In the genomic region with DNA sequence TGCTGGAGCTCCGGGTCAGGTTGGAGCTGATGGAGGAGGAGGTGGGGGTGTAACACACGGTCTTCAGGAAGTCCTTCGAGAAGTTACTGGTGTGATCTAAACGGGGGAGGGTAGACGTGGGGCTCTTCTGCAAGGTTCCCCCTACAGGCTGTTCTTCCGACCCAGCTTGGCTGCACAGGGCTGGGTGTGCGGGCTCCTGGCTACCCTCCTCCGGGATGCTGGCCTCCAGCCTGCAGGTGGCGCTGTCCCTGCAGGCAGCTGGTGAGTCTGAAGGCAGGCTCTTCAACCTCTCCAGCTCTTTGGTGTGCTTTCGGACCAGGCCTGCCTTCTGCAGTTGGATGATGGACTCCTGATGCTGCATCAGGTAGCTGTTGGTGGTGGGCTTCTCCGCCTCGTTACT, we compare ENCODE assay signal across 9 mouse cellular contexts. TPM values are rescaled to one million over a fixed set of nuclear protein-coding genes. Genes with fewer than 3 reads are reported as not detected.
A peak's percentile ranks its signal among the peaks of the same experiment; 100 is the strongest.
DNase-seq lines count a peak whose midpoint lies in the region; TF ChIP-seq lines count a peak whose summit lies in the region.
"Had no signal": no experiment of that assay in that cellular context is flagged by ENCODE, and none has a peak within 500 bp of the region (broad histone marks: within the 10 kb centered on the region; RNA-seq: fewer than 3 reads in every experiment).

No protein-coding gene starts in this region.

- DNase-seq in cerebellum, adult 2 months: no peak
- DNase-seq in cerebellum, adult 11-12 months: no peak
- DNase-seq in left cerebral cortex, postnatal 4 days: peak; percentile 34
- no peak for DNase-seq in left cerebral cortex, adult 11 months (ENCODE audit: low spot score)
- peak; percentile 36 for DNase-seq in embryonic facial prominence, embryonic 10.5 days (ENCODE audit: low spot score)
- peak; percentile 30 for DNase-seq in retina, embryonic 14.5 days (ENCODE audit: low spot score)
- no peak for DNase-seq in right cerebral cortex, adult 2 months (ENCODE audit: low spot score in 2 of 2)
- DNase-seq in spleen, adult 18-20 months: no peak

- H3K27me3 ChIP-seq in cerebellum, adult 2 months (ENCODE audit: control insufficient read depth, insufficient read depth, low read length): no peaks in the 10 kb centered on the region
- no peaks in the 10 kb centered on the region for H3K27me3 ChIP-seq in embryonic facial prominence, embryonic 10.5 days (replicated peaks; ENCODE audit: low read depth, poor library complexity, severe bottlenecking)
- H3K27me3 ChIP-seq: heart, embryonic 15.5 days had no signal

- no peak overlapping the region for H3K27ac ChIP-seq in cerebellum, adult 2 months (ENCODE audit: insufficient read depth, low read length)
- peak overlapping the region; percentile 57; the same call in 1 of the 2 replicates for H3K27ac ChIP-seq in embryonic facial prominence, embryonic 10.5 days (replicated peaks)
- H3K27ac ChIP-seq: heart, embryonic 15.5 days had no signal

- intact Hi-C loops in left cerebral cortex, postnatal 4 days (cut with DNase I): loop anchor here (10.0 kb wide), 1 partner anchor 168 kb away; the partner anchor contains the start of genes Iscu and Sart3

- WGBS in cerebellum, adult 2 months: 85% methylated on average over 12 of the region's 12 CpGs
- 88% methylated on average over 12 of the region's 12 CpGs for WGBS in embryonic facial prominence, embryonic 10.5 days

- H3K36me3 ChIP-seq in embryonic facial prominence, embryonic 10.5 days (replicated peaks): peaks cover 93% of the 10 kb centered on the region

- peak; percentile 42; the same call in 1 of the 2 replicates for TF ChIP-seq CTCF in cerebellum, adult 2 months (IDR thresholded peaks at IDR 0.05; ENCODE audit: borderline replicate concordance, insufficient read depth, low read depth, low read length)

- no peaks in the 10 kb centered on the region for H3K9me3 ChIP-seq in embryonic facial prominence, embryonic 10.5 days
- H3K9me3 ChIP-seq: heart, embryonic 15.5 days had no signal

- peaks cover 11% of the 10 kb centered on the region for H3K4me1 ChIP-seq in cerebellum, adult 2 months (ENCODE audit: control insufficient read depth, insufficient read depth, low read length)
- peaks cover 5% of the 10 kb centered on the region; the same call in 1 of the 2 replicates for H3K4me1 ChIP-seq in embryonic facial prominence, embryonic 10.5 days

- no peak for TF ChIP-seq POLR2A in cerebellum, adult 2 months (IDR thresholded peaks at IDR 0.05; ENCODE audit: borderline replicate concordance, insufficient read depth, low read length)

- no peak overlapping the region for H3K4me3 ChIP-seq in cerebellum, adult 2 months (replicated peaks; ENCODE audit: insufficient read depth, low read depth, low read length)
- H3K4me3 ChIP-seq in embryonic facial prominence, embryonic 10.5 days: no peak overlapping the region
- H3K4me3 ChIP-seq: heart, embryonic 15.5 days had no signal

RNA-seq across cellular contexts. Expression of gene Coro1c, which starts 34.0 kb away (rescaled TPM):
- 90.2 and 94.1 TPM in 2 replicates for polyA plus RNA-seq in cerebellum, adult 2 months (2012; rRNA removed)
- total RNA-seq in left cerebral cortex, postnatal 4 days (2021): 100 to 1,000 TPM; 183 to 194 TPM
- 178 and 198 TPM in 2 replicates for polyA plus RNA-seq in embryonic facial prominence, embryonic 10.5 days (2016; fragmentation: Nextera tagmentation; extraction: Ambion mirVana)

RNA-seq across cellular contexts. Expression of gene Ssh1, which starts 51.1 kb away (rescaled TPM):
- 15.0 and 16.7 TPM in 2 replicates for polyA plus RNA-seq in cerebellum, adult 2 months (2012; rRNA removed)
- total RNA-seq in left cerebral cortex, postnatal 4 days (2021): 10 to 100 TPM; 36.1 to 36.9 TPM
- polyA plus RNA-seq in embryonic facial prominence, embryonic 10.5 days (2016; fragmentation: Nextera tagmentation; extraction: Ambion mirVana): 15.6 and 17.9 TPM in 2 replicates

Comparison
In these comparisons a context has a peak if more than half of its experiments do, and no peak if none do; other contexts are left out.
1. DNase-seq: peak in left cerebral cortex, postnatal 4 days (single experiment), embryonic facial prominence, embryonic 10.5 days (single experiment) and retina, embryonic 14.5 days (single experiment); none in cerebellum, adult 2 months (0 of 2), cerebellum, adult 11-12 months (single experiment), left cerebral cortex, adult 11 months (single experiment), right cerebral cortex, adult 2 months (0 of 2) and spleen, adult 18-20 months (0 of 2).